ENCODE assay signal across 8 mouse cellular contexts in the genomic region with DNA sequence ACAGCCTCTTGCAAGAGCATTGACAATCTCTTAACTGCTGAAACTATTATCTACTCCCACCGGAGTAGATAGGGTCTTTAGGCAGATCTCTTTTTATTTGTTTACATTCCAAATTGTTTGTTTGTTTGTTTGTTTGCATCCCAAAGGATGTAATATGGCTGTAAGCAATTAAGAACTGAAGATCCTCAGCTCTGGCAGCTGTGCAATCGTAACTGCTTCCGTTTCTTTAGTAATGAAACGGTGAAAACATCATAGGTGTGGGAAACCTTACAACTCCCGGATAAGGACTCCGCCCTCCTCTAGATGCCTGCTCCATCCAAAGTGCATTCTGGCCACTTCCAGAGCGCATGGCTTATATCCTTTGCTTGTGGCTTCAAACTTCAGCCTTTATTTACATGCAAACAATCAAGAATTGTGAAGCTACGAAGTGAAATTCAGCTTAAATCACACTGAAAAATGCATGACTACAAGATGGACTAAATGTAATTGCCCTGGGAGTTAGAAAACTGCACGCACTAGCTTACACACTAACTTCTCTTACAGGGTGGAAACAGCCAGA. TPM values are rescaled to one million over a fixed set of nuclear protein-coding genes. Genes with fewer than 3 reads are reported as not detected.
DNase-seq lines count a peak whose midpoint lies in the region; ATAC-seq and TF ChIP-seq lines count a peak whose summit lies in the region.

No protein-coding gene starts in this region.

- H3K9ac ChIP-seq in lung, embryonic 14.5 days, result peak overlapping the region; percentile 78
- peak overlapping the region; percentile 51 for H3K9ac ChIP-seq in hindbrain, postnatal 0 days (replicated peaks; ENCODE audit: low read length)
- H3K9ac ChIP-seq in midbrain, postnatal 0 days (replicated peaks; ENCODE audit: low read length, poor library complexity, severe bottlenecking), result peak overlapping the region; percentile 37; the same call in 1 of the 2 replicates

- no peak overlapping the region for H3K27ac ChIP-seq in lung, embryonic 14.5 days (ENCODE audit: low read depth)
- H3K27ac ChIP-seq in hindbrain, postnatal 0 days, result no peak overlapping the region
- H3K27ac ChIP-seq in midbrain, postnatal 0 days (ENCODE audit: low read depth, low read length), result no peak overlapping the region

- no peaks in the 10 kb centered on the region for H3K9me3 ChIP-seq in lung, embryonic 14.5 days (ENCODE audit: low read depth, low read length)
- no peaks in the 10 kb centered on the region for H3K9me3 ChIP-seq in hindbrain, postnatal 0 days (ENCODE audit: low read length)
- no peaks in the 10 kb centered on the region for H3K9me3 ChIP-seq in midbrain, postnatal 0 days (ENCODE audit: low read length)

- H3K4me2 ChIP-seq in lung, embryonic 14.5 days, result peak overlapping the region; percentile 80
- H3K4me2 ChIP-seq in hindbrain, postnatal 0 days (ENCODE audit: low read depth, low read length), result peak overlapping the region; percentile 69
- peak overlapping the region; percentile 64 for H3K4me2 ChIP-seq in midbrain, postnatal 0 days (ENCODE audit: low read depth, low read length, poor library complexity, severe bottlenecking)

- peak overlapping the region; percentile 86 for H3K4me3 ChIP-seq in lung, embryonic 14.5 days (ENCODE audit: low read depth, low read length)
- H3K4me3 ChIP-seq in hindbrain, postnatal 0 days (ENCODE audit: low read length), result peak overlapping the region; percentile 77
- H3K4me3 ChIP-seq in midbrain, postnatal 0 days (ENCODE audit: low read depth, low read length), result peak overlapping the region; percentile 55

- H3K27me3 ChIP-seq in lung, embryonic 14.5 days (ENCODE audit: insufficient read depth, low read length), result no peaks in the 10 kb centered on the region
- no peaks in the 10 kb centered on the region for H3K27me3 ChIP-seq in hindbrain, postnatal 0 days (ENCODE audit: insufficient read depth, low read length)
- no peaks in the 10 kb centered on the region for H3K27me3 ChIP-seq in midbrain, postnatal 0 days (ENCODE audit: insufficient read depth, low read length)

- peaks cover 10% of the 10 kb centered on the region; the same call in 1 of the 2 replicates for H3K4me1 ChIP-seq in lung, embryonic 14.5 days (ENCODE audit: insufficient read depth)
- no peaks in the 10 kb centered on the region for H3K4me1 ChIP-seq in hindbrain, postnatal 0 days (ENCODE audit: insufficient read depth, low read length)
- no peaks in the 10 kb centered on the region for H3K4me1 ChIP-seq in midbrain, postnatal 0 days (ENCODE audit: insufficient read depth, low read length)

- no peak for DNase-seq in lung, embryonic 14.5 days
- DNase-seq in lung, postnatal 36 days, result no peak
- DNase-seq in c-Kit-positive CD71-positive TER-119-negative erythroid progenitor cells, embryonic 14.5 days (ENCODE audit: low read depth), result peak; percentile 22
- peak; percentile 28 for DNase-seq in hindbrain, postnatal 0 days (ENCODE audit: low spot score)
- DNase-seq in midbrain, postnatal 0 days (ENCODE audit: low spot score), result no peak
- DNase-seq in left cerebral cortex, postnatal 25 days (ENCODE audit: low spot score in 2 of 2), result no peak
- no peak for DNase-seq in right cerebral cortex, adult 2 months (ENCODE audit: low spot score in 2 of 2)
- no peak for DNase-seq in cerebellum, postnatal 25 days

- ATAC-seq in lung, embryonic 14.5 days (ENCODE audit: insufficient read depth), result no peak
- no peak for ATAC-seq in hindbrain, postnatal 0 days
- ATAC-seq in midbrain, postnatal 0 days (ENCODE audit: low FRiP score), result no peak

- intact Hi-C loops in left cerebral cortex, postnatal 25 days (cut with DNase I), result no loop called here

- H3K36me3 ChIP-seq in lung, embryonic 14.5 days (ENCODE audit: insufficient read depth), result peaks cover 14% of the 10 kb centered on the region
- H3K36me3 ChIP-seq in hindbrain, postnatal 0 days (ENCODE audit: insufficient read depth, low read length), result no peaks in the 10 kb centered on the region
- H3K36me3 ChIP-seq in midbrain, postnatal 0 days (ENCODE audit: insufficient read depth, low read length), result peaks cover 4% of the 10 kb centered on the region; the same call in 1 of the 2 replicates

- no peak for TF ChIP-seq CTCF in lung, embryonic 14.5 days (IDR thresholded peaks at IDR 0.05; ENCODE audit: low read depth)
- TF ChIP-seq CTCF in hindbrain, postnatal 0 days (IDR thresholded peaks at IDR 0.05; ENCODE audit: low read depth), result no peak
- no peak for TF ChIP-seq CTCF in midbrain, postnatal 0 days (IDR thresholded peaks at IDR 0.05)

- WGBS in lung, embryonic 14.5 days, result 6% methylated on average over 9 of the region's 9 CpGs
- 18% methylated on average over 9 of the region's 9 CpGs for WGBS in hindbrain, postnatal 0 days
- 15% methylated on average over 9 of the region's 9 CpGs for WGBS in midbrain, postnatal 0 days

RNA-seq across cellular contexts. Expression of a gene that starts 0.7 kb away (rescaled TPM):
- polyA plus RNA-seq in lung, embryonic 14.5 days (2014; fragmentation: Nextera tagmentation; extraction: Ambion mirVana), result 7.7 and 9.4 TPM in 2 replicates
- total RNA-seq in hindbrain, postnatal 0 days (2014; rRNA removed), result 1.5 and 2.4 TPM in 2 replicates
- 1.6 and 1.9 TPM in 2 replicates for polyA plus RNA-seq in hindbrain, postnatal 0 days (2015; fragmentation: Nextera tagmentation; extraction: Ambion mirVana)
- 1.0 and 2.7 TPM in 2 replicates for total RNA-seq in midbrain, postnatal 0 days (2014; rRNA removed)
- 1.0 and 1.1 TPM in 2 replicates for polyA plus RNA-seq in midbrain, postnatal 0 days (2015; fragmentation: Nextera tagmentation; extraction: Ambion mirVana)
- total RNA-seq in left cerebral cortex, postnatal 25 days (2021), result 1 to 10 TPM; 2.0 to 2.5 TPM

RNA-seq across cellular contexts. Expression of a gene that starts 48.7 kb away (rescaled TPM):
- 150 and 164 TPM in 2 replicates for polyA plus RNA-seq in lung, embryonic 14.5 days (2014; fragmentation: Nextera tagmentation; extraction: Ambion mirVana)
- total RNA-seq in hindbrain, postnatal 0 days (2014; rRNA removed), result 262 and 346 TPM in 2 replicates
- 393 and 394 TPM in 2 replicates for polyA plus RNA-seq in hindbrain, postnatal 0 days (2015; fragmentation: Nextera tagmentation; extraction: Ambion mirVana)
- total RNA-seq in midbrain, postnatal 0 days (2014; rRNA removed), result 428 and 544 TPM in 2 replicates
- polyA plus RNA-seq in midbrain, postnatal 0 days (2015; fragmentation: Nextera tagmentation; extraction: Ambion mirVana), result 421 and 465 TPM in 2 replicates
- total RNA-seq in left cerebral cortex, postnatal 25 days (2021), result 100 to 1,000 TPM; 229 to 255 TPM

Comparison
In these comparisons a context has a peak if more than half of its experiments do, and no peak if none do; other contexts are left out.
1. DNase-seq: peak in c-Kit-positive CD71-positive TER-119-negative erythroid progenitor cells, embryonic 14.5 days (single experiment) and hindbrain, postnatal 0 days (single experiment); none in lung, embryonic 14.5 days (single experiment), lung, postnatal 36 days (single experiment), midbrain, postnatal 0 days (single experiment), left cerebral cortex, postnatal 25 days (0 of 2), right cerebral cortex, adult 2 months (0 of 2) and cerebellum, postnatal 25 days (0 of 2).
2. Peak in every context shown above with its lines, with median percentiles within 50 percentile points of each other: H3K4me2 ChIP-seq, H3K4me3 ChIP-seq and H3K9ac ChIP-seq.